Mouse (Mus musculus): ENCODE results near the gene Kcnq2.

DNA sequence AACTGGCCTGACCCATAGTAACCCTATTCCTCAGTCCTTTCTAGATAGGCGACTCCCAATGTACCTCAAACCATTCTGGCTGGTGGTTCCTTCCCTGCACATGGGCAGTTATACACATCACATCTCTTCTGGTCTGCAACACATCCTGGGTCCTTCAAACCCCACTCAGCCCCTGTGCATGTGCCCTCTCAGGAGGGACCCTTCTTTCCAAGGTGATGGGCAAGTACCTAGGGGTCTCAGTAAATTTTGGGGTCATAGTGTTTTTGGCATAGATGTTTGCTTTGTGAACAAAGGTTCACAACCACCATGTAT lies 62.7 kb downstream of the Kcnq2 start:
- no peak for TF ChIP-seq CTCF (IDR thresholded peaks at IDR 0.05; ENCODE audit: low read depth)
- TF ChIP-seq EP300 (IDR thresholded peaks at IDR 0.05; ENCODE audit: low read depth), result no peak

All from heart, postnatal 0 days (tissue).